Mouse (Mus musculus) ES-Bruce4 (cell line): ENCODE results near the gene Borcs6.

Source experiments
- CTCF ChIP-seq: IDR thresholded peaks from one replicate; pipeline ENCODE4 v1.8.1; 2011; ENCODE audit warnings: low read depth, low read length
- EP300 ChIP-seq: IDR thresholded peaks from 2 replicates; pipeline ENCODE4 v1.6.1; 2011; ENCODE audit warnings: low read depth, low read length; ENCODE audit not compliant: insufficient read depth
- POLR2A ChIP-seq: IDR thresholded peaks from one replicate; pipeline ENCODE4 v1.8.1; 2011; ENCODE audit warnings: low read length; ENCODE audit not compliant: insufficient read depth

DNA sequence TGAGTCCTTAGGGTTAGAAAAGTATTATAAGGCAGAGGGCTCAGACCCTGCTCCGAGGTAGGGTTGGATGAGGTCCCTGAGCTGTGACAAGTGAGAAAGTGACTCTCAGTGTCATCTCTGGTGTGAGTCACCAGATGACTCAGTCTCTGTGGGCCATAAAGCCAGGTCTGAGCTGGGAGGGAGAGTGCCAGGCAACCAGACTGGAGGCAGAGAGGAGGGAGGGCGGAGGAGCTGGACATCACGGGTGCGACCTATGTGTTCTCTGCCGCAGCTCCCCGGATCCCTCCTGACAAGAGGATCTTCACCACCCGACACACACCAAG, 42.8 kb downstream of the Borcs6 start:
- TF ChIP-seq CTCF (no peak), POLR2A (no peak), EP300 (no peak)
